Mouse (Mus musculus) intestine, embryonic 14.5 days (tissue): ENCODE measurements around the gene Olfr791. TPM values are rescaled to one million over a fixed set of nuclear protein-coding genes. Genes with fewer than 3 reads are reported as not detected.

ENCODE experiments used
- ATAC-seq: fragments of 200-750 bp; cut with Nextera tagmentation; replicated peaks from 2 replicates; pipeline ENCODE4 v1.8.0; 2017; ENCODE audit warnings: low read depth, moderate number of reproducible peaks, moderate TSS enrichment, moderate library complexity; ENCODE audit not compliant: low FRiP score, low TSS enrichment
- DNase-seq: peaks from one replicate; pipeline ENCODE4 v3.0.0-alpha.2; 2018; ENCODE audit warnings: low spot score
- H3K27ac ChIP-seq: fragments of 300-500 bp; sonication (generic); 2 replicates; pipeline ENCODE4 v1.5.1; 2014; ENCODE audit warnings: low read depth, mild to moderate bottlenecking, control low read depth
- H3K27me3 ChIP-seq: fragments of 300-500 bp; sonication (generic); replicated peaks from 2 replicates; pipeline ENCODE4 v1.6.1; 2014; ENCODE audit warnings: low read length, control low read depth; ENCODE audit not compliant: control insufficient read depth, insufficient read depth
- H3K36me3 ChIP-seq: fragments of 300-500 bp; sonication (generic); 2 replicates; pipeline ENCODE4 v1.6.1; 2014; ENCODE audit warnings: low read length, control low read depth; ENCODE audit not compliant: control insufficient read depth, insufficient read depth
- H3K4me1 ChIP-seq: fragments of 300-500 bp; sonication (generic); replicated peaks from 2 replicates; pipeline ENCODE4 v1.6.1; 2014; ENCODE audit warnings: low read length, control low read depth, mixed read lengths; ENCODE audit not compliant: control insufficient read depth, insufficient read depth
- H3K4me2 ChIP-seq: fragments of 300-500 bp; sonication (generic); 2 replicates; pipeline ENCODE4 v1.6.1; 2014; ENCODE audit warnings: low read length
- H3K4me3 ChIP-seq: fragments of 300-500 bp; sonication (generic); 2 replicates; pipeline ENCODE4 v1.5.1; 2014; ENCODE audit warnings: low read depth, low read length, control low read depth, mixed read lengths
- H3K9ac ChIP-seq: fragments of 300-500 bp; sonication (generic); 2 replicates; pipeline ENCODE4 v1.6.1; 2014; ENCODE audit warnings: mild to moderate bottlenecking, low read length
- H3K9me3 ChIP-seq: fragments of 300-500 bp; sonication (generic); 2 replicates; pipeline ENCODE4 v1.6.1; 2016; ENCODE audit warnings: low read length, control low read depth; ENCODE audit not compliant: control insufficient read depth
- WGBS: fragments of 180-500 bp; shearing (Covaris S2); extraction: QIAGEN DNeasy Blood & Tissue Kit; methylation state at CpG from one replicate; pipeline ENCODE4 v1.1.7; 2014; 5-methylcytosine and 5-hydroxymethylcytosine counted together
- polyA plus RNA-seq: library from polyadenylated mRNA; unstranded; fragments of >200 nt; fragmentation: Nextera tagmentation; extraction: Ambion mirVana; gene quantifications from 2 replicates; pipeline ENCODE4 v1.2.1, GENCODE M21; 2014

Olfr791 gene
- polyA plus RNA-seq, 1 experiment from 2014 or later = not detected

DNA sequence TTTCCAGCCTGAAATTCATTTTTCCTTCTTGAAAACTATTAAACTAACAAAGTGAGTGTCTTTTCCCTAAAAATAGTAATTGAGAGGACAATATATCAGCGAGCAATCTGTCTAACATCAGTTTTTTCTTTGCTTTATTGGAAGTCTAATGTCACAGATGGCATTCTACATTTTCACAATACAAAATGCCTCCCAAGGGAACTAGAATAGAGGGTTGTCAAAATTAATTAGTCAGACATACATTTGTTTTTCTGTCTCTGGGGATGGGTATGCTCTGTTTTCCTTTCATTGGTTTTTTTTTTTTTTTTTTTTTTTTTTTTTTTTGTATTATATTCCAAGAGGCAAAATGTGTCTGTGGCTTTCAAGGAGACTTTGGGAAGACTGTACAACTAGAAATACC is 55.5 kb downstream of the Olfr791 start:
- Histone ChIP-seq H3K27me3 (no peaks in the 10 kb centered on the region), H3K9me3 (no peaks in the 10 kb centered on the region), H3K4me2 (no peak overlapping the region), H3K9ac (no peak overlapping the region), H3K36me3 (no peaks in the 10 kb centered on the region), H3K4me1 (no peaks in the 10 kb centered on the region), H3K27ac (no peak overlapping the region), H3K4me3 (no peak overlapping the region)
- WGBS = 60% methylated on average over 1 of the region's 1 CpGs
- ATAC-seq = no peak
- no peak for DNase-seq

Other genes starting within 250 kb of the Olfr791 start
- not detected in 2 replicates for gene Olfr780, start 203.7 kb upstream of the Olfr791 start, polyA plus RNA-seq
- not detected in 2 replicates for gene Olfr781, start 192.9 kb upstream of the Olfr791 start, polyA plus RNA-seq
- not detected in 2 replicates for gene Olfr782, start 172.9 kb upstream of the Olfr791 start, polyA plus RNA-seq
- 0.11 and 0.20 TPM in 2 replicates for gene Olfr784, start 137.7 kb upstream of the Olfr791 start, polyA plus RNA-seq
- not detected in 2 replicates for gene Olfr785, start 116.4 kb upstream of the Olfr791 start, polyA plus RNA-seq
- gene Olfr786, start 94.5 kb upstream of the Olfr791 start, polyA plus RNA-seq = not detected in 2 replicates
- gene Olfr787, start 59.9 kb upstream of the Olfr791 start, polyA plus RNA-seq = not detected in 2 replicates
- gene Olfr788, start 50.8 kb upstream of the Olfr791 start, polyA plus RNA-seq = not detected in 2 replicates
- not detected in 2 replicates for gene Olfr789, start 37.0 kb upstream of the Olfr791 start, polyA plus RNA-seq
- not detected in 2 replicates for gene Olfr790, start 23.3 kb upstream of the Olfr791 start, polyA plus RNA-seq
- not detected in 2 replicates for gene Olfr792, start 17.4 kb downstream of the Olfr791 start, polyA plus RNA-seq
- not detected in 2 replicates for gene Olfr794, start 45.9 kb downstream of the Olfr791 start, polyA plus RNA-seq
- not detected in 2 replicates for gene Olfr796, start 90.8 kb downstream of the Olfr791 start, polyA plus RNA-seq
- gene Olfr798, start 106.1 kb downstream of the Olfr791 start, polyA plus RNA-seq = not detected in 2 replicates
- not detected in 2 replicates for gene Olfr799, start 115.7 kb downstream of the Olfr791 start, polyA plus RNA-seq
- gene Olfr800, start 135.9 kb downstream of the Olfr791 start, polyA plus RNA-seq = not detected in 2 replicates
- not detected in 2 replicates for gene Olfr801, start 152.1 kb downstream of the Olfr791 start, polyA plus RNA-seq
- not detected in 2 replicates for gene Olfr802, start 166.4 kb downstream of the Olfr791 start, polyA plus RNA-seq
- not detected in 2 replicates for gene Olfr803, start 172.5 kb downstream of the Olfr791 start, polyA plus RNA-seq
- gene Olfr804, start 181.4 kb downstream of the Olfr791 start, polyA plus RNA-seq = not detected in 2 replicates
- not detected in 2 replicates for gene Olfr805, start 207.6 kb downstream of the Olfr791 start, polyA plus RNA-seq
- not detected in 2 replicates for gene Olfr806, start 220.1 kb downstream of the Olfr791 start, polyA plus RNA-seq
- gene Olfr807, start 236.0 kb downstream of the Olfr791 start, polyA plus RNA-seq = not detected in 2 replicates
- not detected in 2 replicates for gene Olfr808, start 243.7 kb downstream of the Olfr791 start, polyA plus RNA-seq